Mouse (Mus musculus): ENCODE measurements around the gene Slc35d3.

GRCm38 (mm10) chr10:19820986-19821385 lies 30.3 kb downstream of the Slc35d3 start:
- TF ChIP-seq CTCF (IDR thresholded peaks at IDR 0.05; ENCODE audit: control insufficient read depth, insufficient read depth, insufficient read length) = no peak
- TF ChIP-seq MYOD1 (IDR thresholded peaks at IDR 0.05; ENCODE audit: control insufficient read depth, insufficient read length, low read depth) = no peak
- TF ChIP-seq MYOG (IDR thresholded peaks at IDR 0.05; ENCODE audit: control insufficient read depth, extremely low read depth, insufficient read length) = no peak
- TF ChIP-seq USF1 (IDR thresholded peaks at IDR 0.05; ENCODE audit: low read depth) = no peak
- no peak for TF ChIP-seq CEBPB (IDR thresholded peaks at IDR 0.05; ENCODE audit: low read depth)
- TF ChIP-seq MAX (IDR thresholded peaks at IDR 0.05) = no peak
- TF ChIP-seq FOSL1 (IDR thresholded peaks at IDR 0.05; ENCODE audit: insufficient read depth, low read length, poor library complexity, severe bottlenecking) = no peak
